Mouse (Mus musculus) testis, adult 2 months (tissue): ENCODE measurements around the gene Zfp184.

Experiments used
- CTCF ChIP-seq: fragments of 200-500 bp; IDR thresholded peaks from 2 replicates; pipeline ENCODE4 v1.5.1; 2012; ENCODE audit warnings: low read depth, mild to moderate bottlenecking, inconsistent platforms, low read length, moderate library complexity; ENCODE audit not compliant: control insufficient read depth, insufficient read depth, insufficient replicate concordance
- POLR2A ChIP-seq: fragments of 200-500 bp; IDR thresholded peaks from 2 replicates; pipeline ENCODE4 v1.6.1; 2012; ENCODE audit warnings: low read depth, mild to moderate bottlenecking, inconsistent platforms, low read length, moderate library complexity; ENCODE audit not compliant: control insufficient read depth

- no peak for TF ChIP-seq POLR2A
- no peak for TF ChIP-seq CTCF
Observed at GRCm38 (mm10) chr13:22006334-22007120, 61.6 kb downstream of the Zfp184 start.
